Mouse (Mus musculus) cerebellum, adult 18-20 months (tissue): ENCODE results near the gene Gm28308.

Source experiments
- DNase-seq, 2 experiments: peaks; one replicate each; pipeline ENCODE4 v3.0.0; 2021

The Gm28308 gene

DNA sequence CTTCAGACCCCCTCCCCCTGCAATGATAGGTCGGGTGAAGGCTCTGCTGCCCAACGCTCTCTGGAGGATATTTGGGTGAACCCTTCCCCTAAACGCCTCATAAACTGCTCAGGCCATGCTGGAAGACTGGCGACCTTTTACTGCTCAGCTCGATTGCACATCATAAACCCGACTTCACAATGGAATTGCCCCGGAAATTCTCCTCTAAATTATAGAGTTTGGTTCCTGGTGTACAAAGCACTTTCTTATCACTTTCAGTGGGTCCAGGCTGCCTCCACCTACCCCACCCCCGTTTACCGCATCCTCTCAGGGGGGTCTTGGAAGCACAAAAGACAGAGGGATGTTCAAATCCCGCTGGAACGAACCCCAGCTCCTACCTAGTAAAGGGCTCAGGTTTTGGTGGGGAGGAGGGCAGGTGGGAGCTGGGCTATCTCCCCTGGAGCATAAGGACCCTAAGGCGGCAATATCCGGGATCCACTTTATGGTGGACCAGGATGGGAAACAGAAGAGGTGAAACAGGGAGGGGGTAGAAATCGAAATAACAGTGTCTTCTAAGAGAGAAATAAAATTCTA is 5.6 kb upstream of the Gm28308 start:
- no peak for DNase-seq

GRCm38 (mm10) chr6:52217895-52218642 is 4.9 kb upstream of the Gm28308 start:
- DNase-seq = no peak

DNA sequence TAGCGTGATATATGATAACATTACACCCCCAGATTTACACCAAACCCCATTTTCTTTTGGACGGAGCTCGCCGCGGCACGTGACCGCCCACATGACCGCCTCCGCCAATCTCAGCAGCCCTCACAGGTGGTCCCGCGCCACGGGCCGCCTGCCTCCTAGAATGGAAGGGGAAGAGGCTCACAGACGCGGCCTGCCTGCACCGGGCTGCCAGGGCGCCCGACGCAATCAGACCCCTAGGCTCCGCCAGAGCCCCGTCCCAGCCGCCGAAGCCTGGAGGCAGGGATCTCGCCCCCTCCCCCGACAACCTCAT is 4.3 kb upstream of the Gm28308 start:
- no peak for DNase-seq

DNA sequence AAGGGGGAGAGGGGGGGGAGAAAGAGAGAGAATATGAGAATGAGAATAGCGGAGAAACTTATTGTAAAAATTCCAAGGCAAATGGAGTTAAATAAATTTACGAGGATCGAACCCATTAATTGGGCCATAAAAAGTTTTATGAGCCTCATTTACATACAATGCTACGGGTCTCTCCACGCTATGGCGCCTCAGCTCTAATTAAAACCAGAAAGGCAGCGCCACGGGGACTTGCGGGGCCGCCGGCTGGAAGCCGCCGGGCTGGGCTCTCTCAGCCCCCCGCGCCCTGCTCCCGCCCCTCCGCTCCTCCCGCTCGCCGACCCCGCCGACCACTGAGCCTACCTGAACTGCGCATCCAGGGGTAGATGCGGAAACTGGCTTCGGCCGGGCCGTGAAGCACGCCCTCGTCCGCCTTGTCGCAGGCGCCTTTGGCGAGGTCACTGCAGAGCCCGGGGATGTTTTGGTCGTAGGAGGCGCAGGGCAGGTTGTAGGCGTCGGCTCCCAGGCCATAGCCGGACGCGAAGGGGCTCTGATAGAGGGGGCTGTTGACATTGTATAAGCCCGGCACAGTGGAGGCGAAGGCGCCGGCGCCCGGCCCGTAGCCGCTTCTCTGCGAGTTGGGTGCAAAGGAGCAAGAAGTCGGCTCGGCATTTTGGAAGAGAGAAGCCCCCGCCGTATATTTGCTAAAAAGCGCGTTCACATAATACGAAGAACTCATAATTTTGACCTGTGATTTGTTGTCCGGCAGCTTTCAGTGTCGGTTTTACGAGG is 3.7 kb upstream of the Gm28308 start:
- DNase-seq = no peak

DNA sequence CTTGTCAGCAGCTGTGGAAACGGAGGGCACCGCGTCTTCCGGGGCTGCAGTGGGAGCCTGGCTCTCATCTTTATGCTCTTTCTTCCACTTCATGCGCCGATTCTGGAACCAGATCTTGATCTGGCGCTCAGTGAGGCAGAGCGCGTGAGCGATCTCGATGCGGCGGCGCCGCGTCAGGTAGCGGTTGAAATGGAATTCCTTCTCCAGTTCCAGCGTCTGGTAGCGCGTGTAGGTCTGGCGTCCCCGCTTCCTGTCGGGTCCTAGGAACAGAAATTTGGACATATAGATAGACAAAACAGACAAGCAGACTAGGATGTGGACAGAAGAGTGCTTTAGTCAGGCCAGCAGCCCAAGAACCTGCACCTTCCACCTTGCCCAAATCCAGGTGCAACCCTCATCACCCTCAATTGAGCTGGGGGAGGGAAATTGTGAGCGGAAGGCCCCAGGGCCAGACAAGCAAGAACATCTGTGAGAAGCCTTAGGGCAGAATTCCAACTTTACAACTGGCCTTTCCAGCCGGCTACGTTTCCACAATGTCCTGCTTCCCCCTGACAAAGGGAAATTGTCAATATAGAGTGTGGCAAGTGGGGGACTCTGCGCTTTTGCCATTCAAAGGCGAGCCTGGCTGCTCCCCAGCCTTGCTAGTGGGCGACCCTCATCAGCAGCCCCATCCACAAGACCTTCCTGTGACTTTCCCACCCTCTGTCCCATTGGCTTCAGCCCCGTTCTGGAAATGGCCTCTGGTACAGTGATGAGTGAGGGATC is 2.8 kb upstream of the Gm28308 start:
- DNase-seq = no peak

GRCm38 (mm10) chr6:52215070-52215469 is 1.9 kb upstream of the Gm28308 start:
- DNase-seq = no peak

DNA sequence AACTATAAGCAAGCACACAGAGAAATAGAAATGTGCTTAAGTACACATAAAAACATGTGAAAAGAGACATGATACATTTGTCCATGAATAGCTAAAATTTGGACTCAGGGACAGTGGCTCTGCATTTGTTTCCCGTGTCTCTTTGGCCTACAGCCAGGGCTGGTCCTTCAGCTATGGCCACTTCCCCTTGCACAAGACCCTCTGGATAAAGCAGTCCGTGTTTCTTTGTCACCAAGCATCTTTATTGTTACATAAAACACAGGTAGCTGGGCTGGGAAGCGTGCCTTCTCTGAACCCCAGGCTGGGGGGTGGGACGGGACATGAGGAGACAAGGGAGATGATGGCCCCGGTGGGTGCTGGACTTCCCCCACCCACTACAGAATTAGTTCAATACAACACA is 1.1 kb upstream of the Gm28308 start:
- DNase-seq = no peak

- DNase-seq = no peak
Observed at GRCm38 (mm10) chr6:52212556-52213118, 502 bp downstream of the Gm28308 start.

- DNase-seq = no peak
Observed at GRCm38 (mm10) chr6:52211961-52212360, 1.2 kb downstream of the Gm28308 start.

DNA sequence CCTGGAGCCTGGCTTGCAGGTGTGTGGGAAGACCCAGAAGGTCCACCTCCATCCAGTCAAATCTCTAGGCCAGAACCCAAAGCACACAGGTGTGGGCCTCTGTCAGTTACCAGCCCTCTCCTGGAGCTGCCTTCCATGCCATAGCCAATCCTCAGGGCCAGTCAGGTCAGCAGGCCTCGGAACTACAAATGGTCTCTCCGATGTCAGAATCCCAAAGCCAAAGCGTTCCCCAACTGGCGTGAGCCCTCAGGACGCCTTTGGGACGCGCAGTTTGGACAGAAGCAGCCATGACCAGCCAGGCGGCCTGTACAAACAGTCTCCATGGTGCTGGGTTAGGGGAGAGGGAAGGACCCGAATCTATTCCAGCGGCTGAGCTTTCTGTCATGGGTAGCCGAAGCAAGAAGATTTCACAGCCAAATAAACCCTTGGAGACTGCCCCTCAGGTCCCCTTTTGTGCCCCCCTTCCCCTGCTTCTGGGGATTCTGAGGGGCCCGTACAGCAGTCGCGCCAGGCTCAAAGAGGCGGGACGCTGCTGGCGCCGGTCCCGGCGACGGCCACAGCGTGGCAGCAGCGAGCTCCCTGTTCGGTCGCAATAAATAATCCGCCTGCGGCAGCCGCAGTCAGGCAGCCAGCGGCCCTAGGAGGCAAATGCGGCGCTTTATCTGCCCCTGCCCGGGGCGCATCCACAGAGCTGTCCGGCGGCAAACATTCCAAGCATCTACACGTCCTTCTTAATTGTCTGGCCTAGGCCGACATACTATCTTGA is 1.8 kb downstream of the Gm28308 start:
- peak; percentile 49 to 69 for DNase-seq

DNA sequence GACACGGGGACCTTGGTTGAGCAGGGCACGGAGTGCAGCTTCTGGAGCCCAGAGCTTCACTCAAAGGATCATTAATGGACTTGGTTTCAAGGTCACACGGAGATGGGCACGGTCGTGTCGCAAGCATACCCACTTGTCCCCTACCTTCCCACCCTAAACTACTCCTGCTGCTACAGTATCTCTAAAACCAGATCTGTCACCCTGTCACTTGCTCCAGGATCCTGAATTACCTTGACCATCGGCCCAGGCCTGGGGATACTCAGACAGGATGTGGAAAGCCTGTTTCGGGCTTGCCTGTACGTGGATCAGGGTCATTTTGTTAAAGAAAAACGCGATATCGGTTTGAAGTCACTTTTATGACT is 3.5 kb downstream of the Gm28308 start:
- DNase-seq = no peak

DNA sequence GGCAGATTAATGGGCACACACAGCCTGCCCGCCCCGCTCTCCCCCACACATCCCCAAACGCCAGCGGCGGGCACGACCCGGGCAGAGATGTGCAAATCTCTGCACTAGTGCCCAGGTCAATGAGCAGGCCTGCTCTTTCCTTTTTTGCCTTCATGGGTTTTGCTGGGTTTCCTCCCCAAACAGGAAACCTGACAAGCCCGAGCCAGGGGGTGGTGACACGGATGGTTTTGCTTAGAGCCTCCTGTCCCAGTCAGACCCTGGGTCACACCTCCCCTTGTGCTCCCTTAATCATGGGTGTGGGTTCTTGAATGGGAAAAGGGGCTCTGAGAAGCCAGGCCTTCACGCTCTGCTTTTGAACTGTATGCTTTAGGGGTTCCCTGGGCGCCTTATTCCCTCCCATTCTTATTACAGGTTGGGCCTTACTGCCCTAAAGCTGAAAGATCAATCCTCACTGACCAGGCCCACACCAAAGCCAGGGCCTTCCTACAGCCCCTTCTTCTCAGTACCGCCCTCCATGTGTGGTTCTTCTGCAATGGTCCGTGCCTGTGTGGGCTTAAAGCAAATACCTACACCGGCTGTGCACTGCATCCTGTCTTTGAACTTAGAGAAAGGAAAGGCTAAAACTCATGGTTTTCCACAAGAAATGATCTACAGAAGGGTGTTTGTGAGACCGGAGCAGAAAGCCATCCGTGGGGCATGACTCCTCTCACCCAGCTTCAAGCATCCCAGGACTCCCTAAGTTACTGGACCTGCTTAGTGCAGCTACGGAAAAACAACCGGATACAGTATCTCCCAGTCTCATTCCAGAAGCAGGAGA is 4.1 kb downstream of the Gm28308 start:
- no peak for DNase-seq

DNA sequence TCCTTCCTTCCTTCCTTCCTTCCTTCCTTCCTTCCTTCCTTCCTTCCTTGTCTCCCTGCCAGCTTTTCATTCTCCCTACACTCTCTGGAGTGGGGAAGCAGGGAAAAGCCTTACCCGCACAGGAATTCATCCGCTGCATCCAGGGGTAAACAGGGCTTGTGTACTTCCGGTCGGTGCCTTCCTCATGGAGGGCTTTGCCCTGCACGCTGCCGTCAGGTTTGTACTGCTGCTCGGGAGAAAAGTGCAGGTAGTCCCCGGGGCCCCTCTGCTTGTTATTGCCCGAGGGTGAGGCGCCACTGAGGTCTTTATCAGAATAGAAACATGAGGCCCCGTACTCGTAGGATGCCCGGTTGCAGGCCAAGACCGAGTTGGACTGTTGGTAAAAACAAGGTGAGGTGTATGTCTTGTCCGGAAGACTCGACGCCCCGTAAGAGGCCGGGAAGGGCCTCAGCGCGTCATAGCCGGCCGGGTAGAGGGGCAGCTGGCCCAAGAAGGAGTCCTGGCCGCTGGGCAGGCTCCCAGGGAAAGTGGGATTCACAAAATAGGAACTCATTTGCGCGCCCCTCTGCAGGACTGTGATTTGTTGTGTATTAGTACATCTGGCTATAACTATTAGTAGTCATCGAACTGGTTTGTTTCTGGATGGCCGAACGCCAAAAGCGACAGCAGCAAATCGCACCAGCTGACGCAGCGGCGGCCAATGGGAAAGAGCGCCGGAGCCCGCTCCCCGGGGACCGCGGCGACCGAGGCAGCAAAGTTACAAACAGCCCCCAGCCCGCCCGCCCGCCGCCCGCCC is 4.9 kb downstream of the Gm28308 start, which contains the start of gene Hoxa6:
Gene Hoxa6, minus strand, starts transcription at position 651 of the 796 bp plus-strand sequence.
- no peak for DNase-seq

GRCm38 (mm10) chr6:52207684-52207976 is 5.5 kb downstream of the Gm28308 start:
- no peak for DNase-seq

- no peak for DNase-seq
Observed at GRCm38 (mm10) chr6:52206882-52207683, 6.1 kb downstream of the Gm28308 start.

DNA sequence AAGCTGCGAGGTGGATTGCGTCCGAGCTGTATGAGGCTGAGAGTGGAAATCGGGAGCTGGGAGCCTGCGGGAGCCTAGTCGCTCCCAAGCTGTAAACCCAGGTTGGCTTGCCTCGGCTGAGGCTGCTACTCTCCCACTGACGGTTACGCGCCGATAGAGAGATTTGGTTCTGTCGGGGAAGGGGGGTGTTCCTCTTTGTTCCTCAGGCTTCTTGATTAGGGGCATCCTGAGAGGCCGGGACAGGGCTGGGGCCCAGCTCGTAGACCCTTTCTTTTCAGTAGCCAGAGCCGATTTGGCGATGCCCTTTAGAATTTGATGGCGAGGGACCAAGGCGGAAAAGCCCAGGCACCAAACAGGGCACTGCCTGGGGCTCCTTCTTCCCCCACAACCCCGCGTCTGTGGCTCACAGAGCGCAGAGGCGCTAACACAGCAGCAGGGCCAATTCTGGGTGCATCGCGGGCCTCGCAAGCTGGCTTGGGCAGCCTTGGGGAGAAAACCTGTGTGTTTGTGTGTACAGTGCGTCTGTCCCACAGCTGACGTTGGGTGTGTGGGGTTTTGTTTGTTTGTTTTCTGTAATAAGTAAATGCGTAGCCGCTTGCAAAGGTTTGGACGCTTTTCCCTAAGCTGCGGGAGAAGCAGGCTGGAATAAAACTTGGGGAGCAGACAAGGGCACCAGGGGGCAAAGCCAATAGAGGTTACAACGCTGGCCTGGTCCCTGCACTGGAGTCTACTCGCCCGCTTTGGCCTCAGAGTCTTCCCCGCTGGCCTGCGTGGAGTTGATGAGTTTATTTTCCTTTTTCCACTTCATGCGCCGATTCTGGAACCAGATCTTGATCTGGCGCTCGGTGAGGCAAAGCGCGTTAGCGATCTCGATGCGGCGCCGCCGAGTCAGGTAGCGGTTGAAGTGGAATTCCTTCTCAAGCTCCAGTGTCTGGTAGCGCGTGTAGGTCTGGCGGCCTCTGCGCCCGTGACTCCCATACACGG is 7.2 kb downstream of the Gm28308 start:
- no peak for DNase-seq

- DNase-seq = no peak
Observed at GRCm38 (mm10) chr6:52205221-52205620, 7.9 kb downstream of the Gm28308 start.

GRCm38 (mm10) chr6:52204050-52204752 is 8.9 kb downstream of the Gm28308 start, which contains the start of gene Hoxa5:
Hoxa5 (minus strand) TSS chr6:52204587.
- DNase-seq = no peak
